Mouse (Mus musculus): ENCODE measurements around the gene Dkc1. TPM values are rescaled to one million over a fixed set of nuclear protein-coding genes. Genes with fewer than 3 reads are reported as not detected.

Dkc1 gene
- 10 to 100 TPM; 36.7 to 43.2 (median 40.2) TPM for total RNA-seq (2022)

DNA sequence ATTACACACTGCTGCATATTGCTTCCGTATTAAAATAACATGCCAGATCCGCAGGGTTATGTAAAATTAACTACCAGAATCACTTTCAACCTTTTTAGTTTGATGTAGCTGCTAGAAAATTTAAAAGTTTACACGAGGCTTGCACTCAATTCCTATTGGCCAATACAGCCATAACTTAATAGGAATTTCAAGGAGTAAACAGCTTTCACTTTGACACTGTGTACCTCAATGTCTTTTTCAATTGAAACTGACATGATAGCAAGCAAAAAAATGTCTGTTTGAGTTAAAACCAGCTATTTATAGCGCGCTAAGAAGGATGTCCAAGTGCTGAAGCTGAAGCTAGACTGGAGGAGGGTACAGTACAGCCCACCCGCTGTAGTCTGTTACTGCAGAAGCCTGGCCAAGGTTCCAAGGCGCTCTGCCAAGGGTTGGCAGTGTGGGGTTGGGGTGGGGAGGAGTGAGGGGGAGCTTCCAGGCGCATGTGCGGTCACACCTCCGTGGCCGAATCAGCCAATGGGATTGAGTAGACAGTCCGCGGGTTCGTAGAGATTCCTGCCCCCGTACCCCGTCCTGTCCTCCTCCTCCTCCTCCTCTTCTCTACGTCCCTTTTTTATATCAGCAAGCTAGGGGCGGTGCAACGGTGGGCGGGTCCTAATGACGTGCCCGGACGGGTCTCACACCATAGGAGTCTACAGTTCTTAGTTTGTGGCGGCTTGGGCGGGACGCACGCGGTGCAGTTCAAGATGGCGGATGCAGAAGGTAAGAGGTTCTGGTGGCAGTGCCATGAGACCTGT lies at the start of gene Dkc1:
TSS of gene Dkc1 (plus strand) at position 486 of the 794 bp plus-strand sequence.
- DNase-seq = peak; percentile 93

DNA sequence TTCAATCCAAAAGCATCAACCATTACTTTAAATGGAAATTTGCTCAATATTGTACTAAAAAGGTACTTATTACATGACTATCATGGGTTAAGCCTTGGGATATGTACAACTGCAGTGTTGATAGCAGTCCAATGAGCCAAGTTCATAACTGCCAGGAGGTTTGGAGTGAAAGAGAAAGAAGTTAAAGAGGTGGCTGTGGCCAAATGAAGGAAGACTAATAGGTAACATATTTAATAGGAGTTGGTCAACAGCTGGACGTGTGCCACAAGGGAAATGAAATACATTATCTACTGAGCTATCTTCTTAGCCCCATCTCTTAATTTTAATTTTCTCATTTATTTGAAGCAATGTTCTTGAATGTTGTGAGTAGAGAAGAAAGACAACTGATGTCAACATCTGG lies 49.7 kb upstream of the Dkc1 start:
- no peak for DNase-seq

DNA sequence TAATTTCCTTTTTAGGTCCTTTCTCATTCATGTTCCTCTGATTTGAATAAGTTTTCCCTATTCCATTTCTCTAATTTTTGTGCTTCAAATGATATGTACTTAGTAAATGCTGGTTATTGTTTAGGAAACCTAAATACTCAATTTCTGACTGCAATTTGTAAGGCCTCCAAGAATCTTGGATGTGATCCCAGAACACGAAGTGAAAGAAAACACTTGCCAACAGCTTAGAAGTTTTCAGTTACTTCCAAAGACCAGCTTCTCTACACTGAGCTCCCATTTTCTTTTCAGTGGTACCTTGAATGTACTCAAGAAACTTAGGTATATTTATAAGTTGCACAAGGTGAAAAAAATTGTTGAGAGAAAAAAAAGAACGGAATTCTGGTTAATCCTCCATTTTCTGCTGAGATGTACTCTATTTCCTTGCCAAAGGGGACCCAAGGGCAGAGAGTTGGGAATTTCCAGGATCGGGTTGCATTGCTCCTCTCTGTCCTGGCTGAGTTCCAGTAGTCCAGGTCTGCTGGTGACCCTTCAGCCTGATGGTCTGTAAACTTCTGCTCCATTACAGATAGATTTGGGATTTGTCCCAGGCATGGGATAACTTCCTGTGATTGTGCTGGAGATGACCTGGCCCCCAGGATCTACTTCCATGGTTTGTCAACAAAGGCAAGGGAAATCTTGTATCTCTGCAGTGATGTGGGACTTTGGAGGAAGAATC lies 48.6 kb upstream of the Dkc1 start:
- DNase-seq = peak; percentile 28

DNA sequence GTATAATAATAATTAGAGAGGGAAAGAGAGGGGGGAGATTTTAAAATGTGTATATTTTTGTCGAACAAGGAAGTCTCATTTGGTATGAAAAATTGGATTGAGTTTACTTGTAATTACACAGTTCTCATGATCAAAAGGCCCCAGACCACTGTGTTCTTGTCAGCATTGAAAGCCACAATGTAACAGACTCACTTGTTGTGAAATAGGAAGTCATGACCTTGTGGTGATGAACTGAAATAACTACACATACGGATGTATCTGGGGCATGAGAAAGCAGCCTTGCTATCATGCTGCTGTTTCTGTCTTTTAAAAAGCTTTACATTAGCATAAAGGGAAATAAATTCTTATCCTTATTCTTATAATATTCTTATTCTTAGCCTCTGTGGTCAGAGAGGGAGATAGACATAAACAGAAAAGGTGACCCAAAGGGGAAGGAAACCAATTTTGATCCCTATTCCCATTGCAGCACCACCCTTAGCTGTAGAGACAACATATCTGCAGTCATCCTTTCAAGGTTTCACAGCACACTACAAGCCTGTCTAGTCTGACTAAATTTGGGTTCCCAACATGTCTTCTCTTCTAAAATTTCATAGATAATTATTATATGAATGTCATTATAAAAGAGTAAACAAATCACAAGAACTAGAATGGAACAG lies 39.4 kb upstream of the Dkc1 start:
- DNase-seq = no peak

DNA sequence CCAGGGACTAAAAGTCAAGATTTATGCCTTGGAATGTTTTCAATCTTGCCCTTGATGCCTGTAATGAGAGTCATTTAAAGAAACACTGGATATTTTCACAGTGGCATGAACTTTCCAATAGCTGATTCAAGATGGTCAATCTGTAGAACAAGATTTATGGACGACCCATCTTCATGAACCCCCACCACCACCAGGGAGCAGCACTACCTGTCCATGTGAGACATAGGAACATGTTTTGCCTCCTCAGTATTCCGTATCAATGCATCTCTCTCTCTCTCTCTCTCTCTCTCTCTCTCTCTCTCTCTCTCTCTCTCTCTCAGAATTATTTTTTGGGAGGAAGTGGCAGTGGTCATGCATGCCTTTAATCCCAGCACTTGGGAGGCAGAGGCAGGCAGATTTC lies 13.3 kb upstream of the Dkc1 start:
- no peak for DNase-seq

DNA sequence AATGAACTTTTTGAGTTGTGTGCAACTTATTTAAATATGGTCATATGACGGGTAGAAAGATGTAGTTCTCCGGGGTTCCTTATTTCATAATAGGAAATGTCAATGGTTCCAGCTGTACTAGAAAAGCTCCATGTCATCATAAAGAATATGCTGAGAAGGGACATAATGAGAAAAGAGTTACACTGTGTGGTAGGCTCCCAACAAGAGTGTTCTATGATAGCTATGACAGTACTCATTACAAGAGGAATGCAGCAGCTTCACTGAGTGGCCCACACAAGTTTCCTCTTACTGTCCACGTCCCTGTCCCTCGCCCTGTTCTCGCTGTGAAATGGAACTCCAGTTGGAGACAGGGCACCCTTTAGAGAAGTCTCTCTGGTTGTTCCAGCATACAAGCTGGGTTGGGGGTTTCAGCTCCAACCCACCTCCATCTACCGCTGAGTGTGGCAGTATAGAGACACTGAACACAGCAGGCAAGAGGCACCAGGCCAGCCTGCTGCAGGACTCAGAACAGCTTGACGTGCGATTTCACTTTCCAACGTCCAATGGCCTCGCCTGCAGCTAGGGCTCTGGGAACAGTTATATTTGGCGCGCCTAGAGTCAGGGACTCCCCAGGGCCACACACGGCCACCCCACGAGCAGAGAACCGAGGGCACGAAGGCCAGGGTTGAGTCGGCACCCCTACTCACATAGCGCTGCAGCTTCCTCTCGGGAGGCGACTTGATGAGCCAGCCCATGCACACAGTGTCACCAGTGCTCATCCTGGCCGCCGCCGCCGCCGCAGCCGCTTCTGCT lies 11.5 kb upstream of the Dkc1 start:
- peak; percentile 6 for DNase-seq

DNA sequence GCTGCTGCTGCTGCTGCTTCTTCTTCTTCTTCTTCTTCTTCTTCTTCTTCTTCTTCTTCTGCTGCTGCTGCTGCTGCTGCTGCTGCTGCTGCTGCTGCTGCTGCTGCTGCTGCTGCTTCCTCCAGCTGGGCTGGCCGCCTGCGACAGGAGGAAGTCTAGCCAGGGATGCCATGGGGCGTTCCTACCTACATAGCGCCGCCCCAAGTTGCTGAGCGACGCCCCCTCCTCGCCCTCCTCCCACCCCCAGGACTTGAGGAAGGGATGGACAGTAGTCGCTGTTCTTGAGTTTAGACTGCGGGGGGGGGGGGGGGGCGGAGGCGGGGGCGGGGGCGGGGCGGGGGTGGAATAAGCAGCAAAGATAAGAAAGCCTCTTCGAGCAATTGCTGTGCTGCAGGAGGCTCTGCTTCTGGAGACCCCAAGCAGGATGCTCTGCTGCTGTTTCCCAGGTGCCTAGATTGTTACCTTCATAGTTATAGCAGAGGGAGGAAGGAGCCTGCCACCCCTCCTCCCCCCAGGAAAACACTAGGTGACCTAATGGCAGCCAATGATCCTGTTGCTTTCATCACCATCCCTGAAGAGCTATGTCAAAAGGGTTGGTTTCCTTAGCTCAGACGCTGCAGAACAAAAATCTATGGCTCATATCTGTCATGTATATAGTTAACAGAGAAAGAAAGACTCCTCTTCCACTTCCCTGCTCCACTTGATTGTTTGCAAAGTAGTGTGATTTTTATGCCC lies 10.7 kb upstream of the Dkc1 start, which contains the start of gene Gab3:
TSS of gene Gab3 (minus strand) at position 685 of the 735 bp plus-strand sequence.
- peak; percentile 24 for DNase-seq

DNA sequence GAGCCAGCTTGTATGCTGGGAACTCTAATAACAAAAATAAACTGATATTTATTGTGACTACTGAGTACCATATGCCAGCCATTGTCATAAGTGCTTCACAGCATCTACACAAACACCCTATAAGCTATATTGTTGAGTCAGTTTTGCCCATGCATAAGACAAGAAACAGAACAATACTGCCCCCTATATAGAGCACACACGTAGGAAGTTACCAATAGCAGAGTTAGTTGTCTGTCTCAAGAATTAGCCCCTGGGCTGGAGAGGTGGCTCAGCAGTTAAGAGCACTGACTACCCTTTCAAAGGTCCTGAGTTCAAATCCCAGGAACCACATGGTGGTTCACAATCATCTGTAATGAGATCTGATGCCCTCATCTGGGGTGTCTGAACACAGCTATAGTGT lies 10.0 kb upstream of the Dkc1 start:
- no peak for DNase-seq

DNA sequence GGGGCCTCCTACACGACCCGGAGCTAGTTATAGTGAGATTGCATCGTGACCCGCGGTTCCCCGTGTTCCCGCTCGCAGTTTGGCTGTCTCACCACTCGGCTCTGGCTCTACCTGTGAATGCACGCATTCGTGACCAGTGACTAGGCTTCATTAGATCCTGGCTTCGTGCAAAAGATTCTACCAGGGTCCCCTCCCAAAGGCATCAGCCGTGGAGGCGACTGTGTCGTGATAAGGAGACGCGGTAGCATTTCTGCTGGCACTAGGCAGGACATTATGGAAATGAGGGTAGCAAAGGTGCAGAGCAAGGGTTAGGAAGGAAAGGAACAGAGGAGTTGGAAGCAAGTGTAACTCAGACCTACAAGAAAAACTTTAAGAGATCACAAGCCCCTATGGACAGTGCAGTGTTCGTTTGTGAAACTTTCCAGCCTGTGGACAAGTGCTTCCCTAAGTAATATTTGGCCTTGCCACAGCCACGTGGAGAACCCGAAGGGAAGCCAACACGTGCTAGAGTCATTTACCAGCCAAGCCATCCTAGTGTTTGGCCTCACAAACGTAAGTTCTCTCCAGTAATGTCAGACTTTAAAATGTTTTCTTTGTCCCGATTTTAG lies 613 bp downstream of the Dkc1 start:
- DNase-seq = peak; percentile 10

DNA sequence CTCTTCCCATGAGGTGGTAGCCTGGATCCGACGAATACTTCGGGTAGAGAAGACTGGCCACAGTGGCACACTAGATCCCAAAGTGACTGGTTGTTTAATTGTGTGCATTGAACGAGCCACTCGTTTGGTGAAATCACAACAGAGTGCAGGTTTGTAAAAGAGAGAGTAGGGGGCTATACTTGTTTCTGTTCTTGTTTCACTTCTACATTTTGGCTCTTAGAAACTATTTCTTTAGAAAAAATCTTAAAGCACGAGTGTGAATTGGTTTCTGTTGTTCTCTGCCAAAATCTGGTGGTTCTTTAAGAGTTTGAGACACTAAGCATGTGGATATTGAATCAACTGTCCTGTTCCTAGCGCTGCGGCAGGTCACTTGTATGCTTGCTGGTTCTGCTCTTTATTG lies 3.1 kb downstream of the Dkc1 start:
- DNase-seq = no peak

DNA sequence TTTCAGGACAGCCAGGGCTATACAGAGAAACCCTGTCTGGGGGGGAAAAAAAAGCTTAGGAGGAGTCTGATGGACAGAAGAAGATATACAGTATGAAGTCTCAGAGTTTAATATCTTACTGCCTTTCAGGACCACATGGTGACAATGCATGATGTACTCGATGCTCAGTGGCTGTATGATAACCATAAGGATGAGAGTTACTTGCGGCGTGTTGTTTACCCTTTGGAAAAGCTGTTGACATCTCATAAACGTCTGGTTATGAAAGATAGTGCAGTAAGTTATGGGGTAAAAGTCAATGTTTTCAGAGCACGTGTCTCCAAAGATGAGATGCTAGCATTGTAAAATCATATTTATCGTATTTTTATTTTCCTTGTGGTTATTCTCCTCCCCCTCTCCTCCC lies 6.6 kb downstream of the Dkc1 start:
- no peak for DNase-seq

DNA sequence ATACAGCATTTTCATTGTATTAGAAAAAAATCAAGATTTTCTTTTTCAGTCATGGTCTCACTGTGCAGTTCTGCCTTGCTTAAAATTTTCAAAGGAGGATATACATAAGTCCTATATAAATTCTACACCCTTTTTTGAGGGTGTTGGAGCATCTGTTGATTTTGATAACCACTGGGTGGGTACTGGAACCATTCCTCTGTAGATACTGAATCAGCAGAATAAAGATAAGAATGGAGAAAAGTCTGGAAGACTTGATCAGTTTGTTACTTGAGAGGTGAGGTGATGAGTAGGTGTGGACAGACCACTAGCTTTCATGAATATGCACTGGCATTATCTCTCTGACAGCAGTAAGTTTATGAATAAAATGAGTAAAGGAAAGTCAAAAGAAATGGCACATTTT lies 19.9 kb downstream of the Dkc1 start:
- DNase-seq = no peak

DNA sequence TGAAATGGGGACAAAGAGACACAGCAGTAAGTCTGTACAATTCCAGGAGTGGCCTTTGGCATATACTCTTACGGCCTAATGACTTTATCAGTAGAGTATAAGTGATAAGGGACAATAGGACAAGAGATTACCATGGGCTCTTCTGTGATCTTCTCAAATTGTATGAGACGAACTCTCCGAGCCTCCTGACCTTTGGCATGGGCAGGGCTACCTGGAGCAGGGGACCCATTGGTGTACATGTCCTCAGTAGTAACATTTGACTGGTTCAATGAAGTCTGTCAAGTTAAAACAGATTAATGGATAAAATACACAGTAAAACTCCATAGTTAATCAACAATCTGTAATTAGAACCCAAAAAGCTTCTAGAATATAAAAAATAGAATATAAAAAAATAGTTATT lies 30.0 kb downstream of the Dkc1 start:
- DNase-seq = no peak

DNA sequence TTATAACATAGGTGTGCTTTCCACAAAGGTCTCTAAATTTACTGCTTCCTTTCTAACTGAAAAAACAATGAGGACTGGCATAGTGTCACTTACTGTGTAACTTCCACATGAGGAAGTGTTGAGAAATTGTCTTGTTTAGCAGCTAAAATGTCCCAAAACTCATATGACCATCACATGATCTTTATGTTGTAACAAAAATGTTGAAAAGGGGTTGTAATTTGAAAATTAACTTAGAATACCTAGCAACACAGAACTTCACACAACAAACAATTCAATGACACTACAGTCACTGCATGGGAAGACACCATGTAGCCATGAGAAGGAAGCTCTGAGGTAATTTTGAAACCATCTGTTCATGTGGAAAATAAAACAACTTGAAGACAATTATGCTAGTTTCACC lies 31.2 kb downstream of the Dkc1 start:
- DNase-seq = no peak

DNA sequence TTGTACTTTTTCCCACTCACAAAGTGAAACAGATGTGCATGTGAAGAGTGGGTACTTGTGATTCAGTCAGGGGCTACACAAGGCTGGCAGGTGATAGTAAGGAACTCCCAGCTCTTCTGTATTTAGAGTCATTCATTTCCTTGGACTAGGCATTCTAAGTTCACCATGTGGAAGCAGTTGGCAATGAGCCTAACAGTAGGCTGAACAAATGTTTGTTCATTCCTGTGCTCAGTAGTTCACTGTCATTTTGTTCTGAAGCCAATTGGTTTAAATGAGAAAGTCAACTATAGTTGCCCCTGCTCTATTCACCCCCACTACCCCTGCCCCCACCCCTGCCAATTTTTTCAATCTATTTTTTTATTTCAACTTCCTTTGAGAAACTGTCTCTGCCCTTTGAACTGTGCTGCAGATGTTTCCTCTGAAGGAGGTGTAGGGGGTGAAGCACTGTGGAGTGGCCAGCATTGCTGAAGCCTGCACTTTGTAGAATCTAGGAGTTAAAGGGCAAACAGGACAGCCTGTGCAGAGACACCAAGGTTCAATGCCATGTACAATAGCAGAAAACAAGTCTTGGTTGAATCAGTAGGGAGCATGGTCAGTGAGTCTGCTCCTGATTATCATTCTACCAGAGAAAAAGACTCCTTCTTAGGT lies 32.8 kb downstream of the Dkc1 start:
- DNase-seq = no peak

DNA sequence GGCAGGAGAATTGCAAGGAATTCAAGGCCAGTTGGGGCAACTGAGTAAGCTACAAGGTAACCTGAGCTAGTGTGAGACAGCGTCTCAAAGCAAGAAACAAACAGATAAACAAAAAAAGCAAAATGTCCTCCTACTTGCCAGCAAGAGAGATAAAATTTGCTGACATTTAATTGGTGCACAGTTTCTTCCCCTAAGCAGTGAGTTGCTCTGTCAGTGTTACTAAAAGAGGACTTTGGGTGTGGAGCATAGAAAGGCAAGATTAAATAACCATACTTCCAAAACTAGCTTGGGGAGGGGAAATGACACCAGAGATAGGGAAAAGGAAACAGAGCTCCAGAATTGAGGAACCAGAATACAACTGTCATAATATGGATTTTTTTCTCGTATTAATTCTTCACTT lies 33.8 kb downstream of the Dkc1 start:
- no peak for DNase-seq

DNA sequence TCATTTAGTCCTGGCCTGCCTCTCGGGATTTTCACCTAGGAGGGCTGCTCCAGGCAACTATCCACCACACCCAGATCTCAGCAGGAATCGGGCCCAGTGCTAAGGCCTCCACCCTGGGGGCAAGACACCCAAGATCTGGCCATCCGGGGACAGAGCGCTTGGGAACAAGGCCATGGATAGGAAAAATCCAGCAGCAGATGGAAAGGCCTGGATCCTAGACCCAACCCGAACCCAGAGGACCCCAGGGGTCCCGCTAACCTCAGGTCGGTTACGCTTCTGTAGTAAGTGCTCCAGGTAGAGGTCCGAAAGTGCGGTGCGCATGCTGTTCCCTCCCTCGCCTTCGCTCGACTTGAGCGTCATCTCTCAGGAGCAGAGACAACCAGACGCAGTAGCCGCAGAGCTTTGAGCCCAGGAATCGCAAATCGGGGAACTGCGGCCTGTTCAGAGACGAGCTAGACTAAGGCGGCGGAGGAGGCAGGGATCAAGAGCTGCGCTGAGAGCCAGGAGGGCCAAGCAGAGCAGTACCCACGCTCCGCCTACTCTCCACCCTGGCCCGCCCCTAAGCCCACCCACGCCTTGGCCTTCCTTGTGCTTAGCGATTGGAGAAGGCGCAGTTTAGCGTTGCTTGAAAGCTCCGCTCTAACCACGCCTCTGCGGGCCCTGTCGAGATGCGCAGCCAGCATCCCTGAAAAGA lies 35.0 kb downstream of the Dkc1 start, which contains the start of gene Mpp1:
TSS of gene Mpp1 (minus strand) at position 550 of the 694 bp plus-strand sequence.
- DNase-seq = peak; percentile 77

DNA sequence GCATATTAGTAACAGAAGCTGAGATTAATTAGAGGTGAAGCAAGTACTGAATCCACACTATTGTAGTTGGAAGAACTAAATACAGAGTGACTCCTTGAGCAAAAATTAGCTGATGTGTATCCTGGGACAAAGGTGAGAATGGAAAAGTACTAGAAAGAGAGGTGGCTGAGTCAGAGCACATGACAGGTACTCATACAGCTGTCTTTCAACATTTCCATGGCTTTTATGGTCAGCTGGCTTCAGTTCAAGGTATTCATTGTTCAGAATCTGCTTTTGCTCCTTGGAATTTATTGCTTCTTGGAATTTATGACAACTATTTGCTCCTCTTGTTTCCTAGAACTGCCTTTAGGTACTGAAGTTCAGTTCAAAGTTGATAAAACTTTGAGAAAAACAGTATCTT lies 41.3 kb downstream of the Dkc1 start:
- DNase-seq = no peak

DNA sequence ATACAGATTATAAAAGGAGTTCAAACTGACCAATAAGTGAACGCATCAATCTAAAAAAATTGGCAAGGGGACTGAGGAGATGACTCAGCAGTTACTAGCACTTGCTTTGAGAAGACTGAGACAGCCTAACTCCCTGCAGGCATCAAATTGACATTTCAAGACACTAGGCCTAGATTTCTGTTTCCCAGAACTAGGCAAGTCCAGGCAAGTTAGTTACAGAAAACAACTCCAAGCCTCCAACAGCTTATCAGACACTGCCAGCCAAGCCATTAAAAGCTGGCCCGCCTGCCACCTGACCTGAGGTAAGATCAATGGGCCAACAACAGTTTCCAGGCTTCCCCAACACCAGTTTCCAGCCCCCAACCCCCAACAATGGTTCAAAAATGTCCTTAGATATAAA lies 42.1 kb downstream of the Dkc1 start:
- no peak for DNase-seq

DNA sequence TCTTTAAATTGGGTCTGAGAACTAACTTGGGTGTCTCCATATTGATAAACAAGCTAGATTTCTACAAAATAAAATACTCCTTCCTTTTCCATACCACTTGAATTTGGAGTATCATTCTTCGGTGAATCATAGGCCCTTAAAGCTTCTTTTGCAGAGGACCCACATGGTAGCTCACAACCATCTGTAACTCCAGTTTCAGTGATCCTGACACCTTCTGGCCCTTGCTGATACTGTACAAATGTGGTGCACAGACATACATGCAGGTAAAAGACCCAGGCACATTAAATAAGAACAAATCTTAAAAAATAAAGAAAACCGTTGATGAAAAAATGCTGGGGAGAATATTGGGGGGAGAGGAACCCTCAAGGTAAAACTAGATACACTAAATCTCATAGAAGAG lies 42.5 kb downstream of the Dkc1 start:
- no peak for DNase-seq
